Mouse (Mus musculus) liver, embryonic 12.5 days (tissue): Measurements from ENCODE around the gene Ptgs1. TPM values are rescaled to one million over a fixed set of nuclear protein-coding genes. Genes with fewer than 3 reads are reported as not detected.

Source experiments
- ATAC-seq: fragments of 200-750 bp; cut with Nextera tagmentation; 2 replicates; pipeline ENCODE4 v1.8.0; 2017; ENCODE audit warnings: moderate number of reproducible peaks, mild to moderate bottlenecking, moderate library complexity
- H3K27ac ChIP-seq: fragments of 300-500 bp; sonication (generic); 2 replicates; pipeline ENCODE4 v1.5.1; 2016; ENCODE audit warnings: mild to moderate bottlenecking
- H3K27me3 ChIP-seq: fragments of 300-500 bp; sonication (generic); replicated peaks from 2 replicates; pipeline ENCODE4 v1.6.1; 2016; ENCODE audit warnings: mild to moderate bottlenecking, moderate library complexity
- H3K36me3 ChIP-seq: fragments of 300-500 bp; sonication (generic); 2 replicates; pipeline ENCODE4 v1.6.1; 2016; ENCODE audit warnings: mild to moderate bottlenecking, moderate library complexity
- H3K4me1 ChIP-seq: fragments of 300-500 bp; sonication (generic); 2 replicates; pipeline ENCODE4 v1.6.1; 2016
- H3K4me2 ChIP-seq: fragments of 300-500 bp; sonication (generic); 2 replicates; pipeline ENCODE4 v1.6.1; 2016; ENCODE audit warnings: mild to moderate bottlenecking, moderate library complexity
- H3K4me3 ChIP-seq: fragments of 300-500 bp; sonication (generic); 2 replicates; pipeline ENCODE4 v1.5.1; 2016; ENCODE audit warnings: mild to moderate bottlenecking, moderate library complexity
- H3K9ac ChIP-seq: fragments of 300-500 bp; sonication (generic); 2 replicates; pipeline ENCODE4 v1.6.1; 2016; ENCODE audit warnings: mild to moderate bottlenecking, moderate library complexity
- H3K9me3 ChIP-seq: fragments of 300-500 bp; sonication (generic); replicated peaks from 2 replicates; pipeline ENCODE4 v1.6.1; 2016; ENCODE audit warnings: mild to moderate bottlenecking, moderate library complexity
- WGBS: fragments of 180-500 bp; shearing (Covaris S2); methylation state at CpG from one replicate; pipeline ENCODE4 v1.1.7; 2016; ENCODE audit not compliant: insufficient replicate concordance; 5-methylcytosine and 5-hydroxymethylcytosine counted together
- polyA plus RNA-seq: library from polyadenylated mRNA; unstranded; fragments of >200 nt; fragmentation: Nextera tagmentation; extraction: Ambion mirVana; gene quantifications from 2 replicates; pipeline ENCODE4 v1.2.1, GENCODE M21; 2016

The Ptgs1 gene
- polyA plus RNA-seq, 1 experiment from 2014 or later: 21.4 TPM

GRCm38 (mm10) chr2:36259382-36259781 is 29.2 kb downstream of the Ptgs1 start:
- Histone ChIP-seq H3K4me1 (no peaks in the 10 kb centered on the region), H3K36me3 (no peaks in the 10 kb centered on the region), H3K4me3 (no peak overlapping the region), H3K9me3 (no peaks in the 10 kb centered on the region), H3K9ac (no peak overlapping the region), H3K4me2 (no peak overlapping the region), H3K27ac (no peak overlapping the region), H3K27me3 (no peaks in the 10 kb centered on the region)
- WGBS: 58% methylated on average over 4 of the region's 4 CpGs
- no peak for ATAC-seq

GRCm38 (mm10) chr2:36259798-36260540 is 29.7 kb downstream of the Ptgs1 start:
- WGBS: 57% methylated on average over 6 of the region's 6 CpGs
- no peak overlapping the region for H3K27ac ChIP-seq
- H3K4me2 ChIP-seq: no peak overlapping the region
- no peak overlapping the region for H3K4me3 ChIP-seq
- no peaks in the 10 kb centered on the region for H3K27me3 ChIP-seq
- no peaks in the 10 kb centered on the region for H3K36me3 ChIP-seq
- ATAC-seq: no peak
- H3K9ac ChIP-seq: no peak overlapping the region
- no peaks in the 10 kb centered on the region for H3K9me3 ChIP-seq
- no peaks in the 10 kb centered on the region for H3K4me1 ChIP-seq

GRCm38 (mm10) chr2:36262025-36262424 is 31.8 kb downstream of the Ptgs1 start:
- H3K4me1 ChIP-seq: no peaks in the 10 kb centered on the region
- no peak overlapping the region for H3K27ac ChIP-seq
- 63% methylated on average over 4 of the region's 4 CpGs for WGBS
- no peaks in the 10 kb centered on the region for H3K36me3 ChIP-seq
- H3K9me3 ChIP-seq: no peaks in the 10 kb centered on the region
- H3K27me3 ChIP-seq: no peaks in the 10 kb centered on the region
- no peak overlapping the region for H3K9ac ChIP-seq
- no peak overlapping the region for H3K4me2 ChIP-seq
- no peak overlapping the region for H3K4me3 ChIP-seq
- no peak for ATAC-seq

GRCm38 (mm10) chr2:36269458-36269857 is 39.2 kb downstream of the Ptgs1 start:
- Histone ChIP-seq H3K27ac (no peak overlapping the region), H3K36me3 (no peaks in the 10 kb centered on the region), H3K4me2 (no peak overlapping the region), H3K9me3 (no peaks in the 10 kb centered on the region), H3K27me3 (no peaks in the 10 kb centered on the region), H3K4me3 (no peak overlapping the region), H3K4me1 (no peaks in the 10 kb centered on the region), H3K9ac (no peak overlapping the region)
- 62% methylated on average over 3 of the region's 3 CpGs for WGBS
- no peak for ATAC-seq

GRCm38 (mm10) chr2:36270186-36270585 is 40.0 kb downstream of the Ptgs1 start:
- Histone ChIP-seq H3K4me3 (no peak overlapping the region), H3K9ac (no peak overlapping the region), H3K4me2 (no peak overlapping the region), H3K9me3 (no peaks in the 10 kb centered on the region), H3K27ac (no peak overlapping the region), H3K27me3 (no peaks in the 10 kb centered on the region), H3K36me3 (no peaks in the 10 kb centered on the region), H3K4me1 (no peaks in the 10 kb centered on the region)
- 41% methylated on average over 2 of the region's 2 CpGs for WGBS
- no peak for ATAC-seq

- H3K9me3 ChIP-seq: no peaks in the 10 kb centered on the region
- ATAC-seq: no peak
- no peaks in the 10 kb centered on the region for H3K27me3 ChIP-seq
- H3K4me1 ChIP-seq: no peaks in the 10 kb centered on the region
- H3K4me2 ChIP-seq: no peak overlapping the region
- H3K27ac ChIP-seq: no peak overlapping the region
- WGBS: 38% methylated on average over 4 of the region's 4 CpGs
- H3K36me3 ChIP-seq: no peaks in the 10 kb centered on the region
- H3K9ac ChIP-seq: no peak overlapping the region
- H3K4me3 ChIP-seq: no peak overlapping the region
Observed at GRCm38 (mm10) chr2:36271085-36271484, 40.9 kb downstream of the Ptgs1 start.

GRCm38 (mm10) chr2:36272288-36272950 is 42.2 kb downstream of the Ptgs1 start:
- no peaks in the 10 kb centered on the region for H3K4me1 ChIP-seq
- no peaks in the 10 kb centered on the region for H3K36me3 ChIP-seq
- 28% methylated on average over 6 of the region's 6 CpGs for WGBS
- no peak overlapping the region for H3K4me2 ChIP-seq
- no peak overlapping the region for H3K4me3 ChIP-seq
- no peaks in the 10 kb centered on the region for H3K9me3 ChIP-seq
- no peak overlapping the region for H3K9ac ChIP-seq
- ATAC-seq: no peak
- H3K27me3 ChIP-seq: no peaks in the 10 kb centered on the region
- no peak overlapping the region for H3K27ac ChIP-seq

- WGBS: 26% methylated on average over 4 of the region's 4 CpGs
- no peak overlapping the region for H3K4me3 ChIP-seq
- no peak overlapping the region for H3K4me2 ChIP-seq
- no peak overlapping the region for H3K9ac ChIP-seq
- no peaks in the 10 kb centered on the region for H3K27me3 ChIP-seq
- H3K36me3 ChIP-seq: no peaks in the 10 kb centered on the region
- H3K9me3 ChIP-seq: no peaks in the 10 kb centered on the region
- H3K27ac ChIP-seq: no peak overlapping the region
- H3K4me1 ChIP-seq: no peaks in the 10 kb centered on the region
- ATAC-seq: no peak
Observed at GRCm38 (mm10) chr2:36276454-36276853, 46.2 kb downstream of the Ptgs1 start.

- 14% methylated on average over 3 of the region's 3 CpGs for WGBS
- no peak for ATAC-seq
- no peak overlapping the region for H3K4me3 ChIP-seq
- no peak overlapping the region for H3K4me2 ChIP-seq
- no peaks in the 10 kb centered on the region for H3K27me3 ChIP-seq
- no peak overlapping the region for H3K9ac ChIP-seq
- no peaks in the 10 kb centered on the region for H3K4me1 ChIP-seq
- no peak overlapping the region for H3K27ac ChIP-seq
- H3K36me3 ChIP-seq: no peaks in the 10 kb centered on the region
- no peaks in the 10 kb centered on the region for H3K9me3 ChIP-seq
Observed at GRCm38 (mm10) chr2:36278760-36279159, 48.5 kb downstream of the Ptgs1 start.

- H3K9me3 ChIP-seq: no peaks in the 10 kb centered on the region
- H3K4me2 ChIP-seq: no peak overlapping the region
- H3K27ac ChIP-seq: no peak overlapping the region
- H3K9ac ChIP-seq: no peak overlapping the region
- ATAC-seq: no peak
- no peaks in the 10 kb centered on the region for H3K4me1 ChIP-seq
- no peaks in the 10 kb centered on the region for H3K36me3 ChIP-seq
- no peak overlapping the region for H3K4me3 ChIP-seq
- no peaks in the 10 kb centered on the region for H3K27me3 ChIP-seq
- 32% methylated on average over 1 of the region's 1 CpGs for WGBS
Observed at GRCm38 (mm10) chr2:36281138-36281537, 50.9 kb downstream of the Ptgs1 start.

- ATAC-seq: no peak
- no peaks in the 10 kb centered on the region for H3K27me3 ChIP-seq
- 58% methylated on average over 1 of the region's 1 CpGs for WGBS
- H3K36me3 ChIP-seq: no peaks in the 10 kb centered on the region
- H3K27ac ChIP-seq: no peak overlapping the region
- H3K4me2 ChIP-seq: no peak overlapping the region
- H3K4me1 ChIP-seq: no peaks in the 10 kb centered on the region
- H3K4me3 ChIP-seq: no peak overlapping the region
- no peaks in the 10 kb centered on the region for H3K9me3 ChIP-seq
- no peak overlapping the region for H3K9ac ChIP-seq
Observed at GRCm38 (mm10) chr2:36282301-36282700, 52.1 kb downstream of the Ptgs1 start.
